Mouse (Mus musculus) hindbrain, embryonic 14.5 days (tissue): ENCODE measurements at regions not wholly inside any gene's neighbourhood (a gene's known extent, or its start where the extent isn't known, plus 50 kb on each side); places are given as distances from the start of the nearest gene placed in this dataset.

Experiments used
- ATAC-seq: fragments of 200-750 bp; cut with Nextera tagmentation; 2 replicates; pipeline ENCODE4 v1.8.0; 2017; ENCODE audit warnings: moderate number of reproducible peaks, mild to moderate bottlenecking, moderate TSS enrichment, moderate library complexity; ENCODE audit not compliant: low FRiP score
- DNase-seq: peaks from one replicate; pipeline ENCODE4 v3.0.0-alpha.2; 2015; ENCODE audit warnings: low spot score
- H3K27ac ChIP-seq: fragments of 300-500 bp; sonication (generic); 2 replicates; pipeline ENCODE4 v1.5.1; 2014; ENCODE audit warnings: mild to moderate bottlenecking, moderate library complexity
- H3K27me3 ChIP-seq: fragments of 300-500 bp; sonication (generic); 2 replicates; pipeline ENCODE4 v1.6.1; 2014; ENCODE audit warnings: mild to moderate bottlenecking, low read length, mixed read lengths; ENCODE audit not compliant: control insufficient read depth, insufficient read depth
- H3K36me3 ChIP-seq: fragments of 300-500 bp; sonication (generic); replicated peaks from 2 replicates; pipeline ENCODE4 v1.6.1; 2014; ENCODE audit not compliant: control insufficient read depth, insufficient read depth
- H3K4me1 ChIP-seq: fragments of 300-500 bp; sonication (generic); replicated peaks from 2 replicates; pipeline ENCODE4 v1.6.1; 2014; ENCODE audit warnings: antibody characterized with exemption, low read length, mixed read lengths; ENCODE audit not compliant: control insufficient read depth, insufficient read depth
- H3K4me2 ChIP-seq: fragments of 300-500 bp; sonication (generic); replicated peaks from 2 replicates; pipeline ENCODE4 v1.6.1; 2014; ENCODE audit warnings: mild to moderate bottlenecking, moderate library complexity
- H3K4me3 ChIP-seq: fragments of 300-500 bp; sonication (generic); replicated peaks from 2 replicates; pipeline ENCODE4 v1.5.1; 2014; ENCODE audit warnings: mild to moderate bottlenecking, low read length
- H3K9ac ChIP-seq: fragments of 300-500 bp; sonication (generic); 2 replicates; pipeline ENCODE4 v1.6.1; 2014
- H3K9me3 ChIP-seq: fragments of 300-500 bp; sonication (generic); 2 replicates; pipeline ENCODE4 v1.6.1; 2016; ENCODE audit warnings: low read length; ENCODE audit not compliant: control insufficient read depth
- WGBS: fragments of 180-500 bp; shearing (Covaris S2); extraction: QIAGEN DNeasy Blood & Tissue Kit; methylation state at CpG from one replicate; pipeline ENCODE4 v1.1.7; 2014; 5-methylcytosine and 5-hydroxymethylcytosine counted together

GRCm38 (mm10) chr13:53825957-53826580 is 229.4 kb downstream of the Drd1 start:
- 52% methylated on average over 8 of the region's 8 CpGs for WGBS
- Histone ChIP-seq H3K9ac (no peak overlapping the region), H3K4me3 (no peak overlapping the region), H3K4me1 (peaks cover 7% of the 10 kb centered on the region), H3K27ac (peak overlapping the region; percentile 56), H3K9me3 (peaks cover 9% of the 10 kb centered on the region; the same call in 1 of the 2 replicates), H3K36me3 (no peaks in the 10 kb centered on the region), H3K4me2 (no peak overlapping the region), H3K27me3 (no peaks in the 10 kb centered on the region)
- ATAC-seq (no peak), DNase-seq (peak; percentile 45)

DNA sequence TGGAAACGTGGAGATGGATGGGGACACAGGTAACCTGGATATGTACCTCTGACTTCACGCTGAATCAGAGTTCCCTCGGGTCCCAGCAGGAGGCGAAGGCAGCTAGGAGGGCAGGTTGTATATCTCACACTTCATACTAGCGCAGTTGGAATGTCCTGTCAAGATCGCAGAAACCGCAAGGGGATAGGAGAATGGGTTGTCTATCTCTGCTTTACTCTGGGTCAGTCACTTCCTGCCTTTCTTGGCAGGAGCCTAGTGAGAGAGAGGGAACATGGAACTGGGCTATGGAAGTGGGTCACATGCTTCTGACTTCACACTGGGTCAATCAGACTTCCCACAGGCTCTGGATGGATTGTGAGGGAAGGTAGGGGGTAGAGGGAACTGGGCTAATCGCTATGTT is 233.4 kb downstream of the Drd1 start:
- Histone ChIP-seq H3K9ac (no peak overlapping the region), H3K27ac (no peak overlapping the region), H3K4me1 (peaks cover 7% of the 10 kb centered on the region), H3K27me3 (no peaks in the 10 kb centered on the region), H3K4me3 (no peak overlapping the region), H3K4me2 (no peak overlapping the region), H3K9me3 (no peaks in the 10 kb centered on the region), H3K36me3 (no peaks in the 10 kb centered on the region)
- WGBS, result 82% methylated on average over 8 of the region's 8 CpGs
- DNase-seq (no peak), ATAC-seq (no peak)

DNA sequence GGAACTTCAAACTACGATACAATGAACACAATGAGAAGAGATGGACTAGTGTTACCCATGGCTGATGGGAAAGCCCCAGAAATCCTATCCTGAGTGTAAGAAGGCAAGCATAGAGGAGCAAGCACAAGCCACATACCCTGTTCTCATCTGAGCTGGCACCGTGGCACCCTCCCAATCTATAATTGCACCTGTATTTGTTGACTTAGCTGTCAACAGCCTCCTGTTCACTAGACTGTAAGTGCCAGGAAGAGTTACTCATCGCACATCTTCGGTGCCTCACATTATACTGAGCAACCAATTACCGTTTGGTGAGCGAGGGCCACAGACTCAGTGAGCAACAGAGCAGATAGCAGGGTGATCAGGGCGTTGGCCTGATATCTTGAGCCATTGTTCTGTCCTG is 239.9 kb downstream of the Drd1 start:
- WGBS, result 90% methylated on average over 7 of the region's 7 CpGs
- no peak overlapping the region for H3K4me3 ChIP-seq
- H3K27me3 ChIP-seq, result no peaks in the 10 kb centered on the region
- H3K36me3 ChIP-seq, result no peaks in the 10 kb centered on the region
- ATAC-seq (no peak), DNase-seq (no peak)
- no peak overlapping the region for H3K27ac ChIP-seq
- H3K4me1 ChIP-seq, result no peaks in the 10 kb centered on the region
- no peaks in the 10 kb centered on the region for H3K9me3 ChIP-seq
- H3K9ac ChIP-seq, result no peak overlapping the region
- no peak overlapping the region for H3K4me2 ChIP-seq

- Histone ChIP-seq H3K27me3 (no peaks in the 10 kb centered on the region), H3K36me3 (no peaks in the 10 kb centered on the region), H3K27ac (no peak overlapping the region), H3K4me3 (no peak overlapping the region), H3K9me3 (no peaks in the 10 kb centered on the region), H3K9ac (no peak overlapping the region), H3K4me2 (no peak overlapping the region), H3K4me1 (no peaks in the 10 kb centered on the region)
- ATAC-seq (no peak), DNase-seq (no peak)
- 73% methylated on average over 9 of the region's 9 CpGs for WGBS
Measured at GRCm38 (mm10) chr13:53814088-53814487, 241.4 kb downstream of the Drd1 start.

DNA sequence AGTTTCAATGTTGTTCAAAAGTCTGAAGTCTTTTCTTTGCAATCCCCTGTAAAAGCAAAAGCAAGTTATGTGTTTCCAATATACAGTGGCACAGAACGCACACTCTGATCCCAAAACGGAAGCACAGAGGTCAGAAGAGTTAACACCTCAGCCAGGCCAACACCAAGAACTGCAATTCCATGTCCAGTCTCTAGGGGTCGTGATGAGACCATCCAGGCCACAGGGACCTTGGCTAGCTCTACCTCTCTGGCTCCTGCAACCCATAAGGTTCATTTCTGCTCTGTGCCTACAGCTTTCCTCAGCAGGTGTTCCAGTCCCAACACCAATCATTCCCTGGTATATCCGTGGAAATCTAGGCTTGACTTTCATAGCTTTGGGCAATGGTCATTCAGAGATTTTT is 243.6 kb downstream of the Drd1 start:
- H3K4me2 ChIP-seq, result no peak overlapping the region
- no peak for DNase-seq
- no peaks in the 10 kb centered on the region for H3K27me3 ChIP-seq
- ATAC-seq, result no peak
- H3K4me1 ChIP-seq, result 0 out of 2 replicates have a peak, but pooled peaks cover 6% of the 10 kb centered on the region
- H3K4me3 ChIP-seq, result no peak overlapping the region
- no peak overlapping the region for H3K9ac ChIP-seq
- no peak overlapping the region for H3K27ac ChIP-seq
- 41% methylated on average over 4 of the region's 4 CpGs for WGBS
- H3K9me3 ChIP-seq, result no peaks in the 10 kb centered on the region
- no peaks in the 10 kb centered on the region for H3K36me3 ChIP-seq

DNA sequence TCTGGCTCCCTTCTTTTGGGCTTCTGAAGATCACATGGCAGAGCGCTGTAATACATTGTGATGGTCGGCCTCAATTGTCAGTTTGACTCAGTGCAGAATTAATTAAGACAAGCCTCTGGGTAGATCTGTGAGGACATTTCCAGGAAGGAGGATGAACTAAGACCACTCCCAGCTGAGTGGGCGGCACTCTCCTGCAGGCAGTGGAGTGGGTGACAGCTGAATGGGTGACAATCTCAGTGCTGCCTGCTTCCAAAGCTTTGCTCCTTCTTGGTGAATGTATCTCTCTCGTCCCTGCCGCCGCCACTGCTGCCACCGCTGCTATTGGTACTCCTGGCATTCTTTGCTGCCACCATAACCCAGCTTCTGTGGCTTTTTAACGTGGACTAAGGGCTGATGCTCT is 244.4 kb downstream of the Drd1 start:
- 73% methylated on average over 8 of the region's 8 CpGs for WGBS
- H3K4me1 ChIP-seq, result 0 out of 2 replicates have a peak, but pooled peaks cover 6% of the 10 kb centered on the region
- no peak overlapping the region for H3K9ac ChIP-seq
- DNase-seq (no peak), ATAC-seq (no peak)
- H3K4me3 ChIP-seq, result no peak overlapping the region
- H3K4me2 ChIP-seq, result no peak overlapping the region
- no peak overlapping the region for H3K27ac ChIP-seq
- no peaks in the 10 kb centered on the region for H3K36me3 ChIP-seq
- H3K9me3 ChIP-seq, result no peaks in the 10 kb centered on the region
- no peaks in the 10 kb centered on the region for H3K27me3 ChIP-seq

GRCm38 (mm10) chr13:53807791-53808525 is 247.5 kb downstream of the Drd1 start:
- H3K4me1 ChIP-seq, result 0 out of 2 replicates have a peak, but pooled peaks cover 6% of the 10 kb centered on the region
- no peaks in the 10 kb centered on the region for H3K9me3 ChIP-seq
- no peaks in the 10 kb centered on the region for H3K36me3 ChIP-seq
- 43% methylated on average over 13 of the region's 13 CpGs for WGBS
- H3K9ac ChIP-seq, result no peak overlapping the region
- no peak overlapping the region for H3K4me2 ChIP-seq
- H3K27ac ChIP-seq, result no peak overlapping the region
- DNase-seq (peak; percentile 69), ATAC-seq (0 out of 2 replicates have a peak, but pooled peaks have one; percentile 40)
- H3K4me3 ChIP-seq, result no peak overlapping the region
- H3K27me3 ChIP-seq, result no peaks in the 10 kb centered on the region

DNA sequence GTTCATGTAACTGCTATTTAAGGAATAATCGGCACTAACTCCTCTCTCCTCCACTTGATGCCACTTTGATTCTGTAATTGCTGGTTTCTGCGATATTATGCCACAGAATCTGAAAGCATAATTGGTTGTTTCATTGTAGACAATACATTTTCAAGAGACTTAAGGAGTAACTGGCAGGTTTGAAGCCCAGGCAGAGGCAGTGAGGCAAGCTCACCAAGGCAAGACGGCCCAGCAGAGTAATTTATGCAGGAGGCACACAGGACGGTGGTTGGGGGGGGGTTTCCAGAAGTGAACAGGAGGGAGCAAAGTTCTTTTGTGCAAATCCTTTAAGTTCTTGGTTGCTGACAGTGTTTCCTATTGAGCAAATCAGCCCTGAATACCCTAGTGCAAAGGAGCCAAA is 249.6 kb downstream of the Drd1 start:
- Histone ChIP-seq H3K4me2 (no peak overlapping the region), H3K27me3 (no peaks in the 10 kb centered on the region), H3K4me3 (no peak overlapping the region), H3K4me1 (0 out of 2 replicates have a peak, but pooled peaks cover 6% of the 10 kb centered on the region), H3K36me3 (no peaks in the 10 kb centered on the region), H3K27ac (no peak overlapping the region), H3K9me3 (no peaks in the 10 kb centered on the region), H3K9ac (no peak overlapping the region)
- ATAC-seq (no peak), DNase-seq (no peak)
- 46% methylated on average over 4 of the region's 4 CpGs for WGBS

GRCm38 (mm10) chr13:53800978-53801377 is 254.5 kb downstream of the Drd1 start:
- Histone ChIP-seq H3K4me2 (no peak overlapping the region), H3K9me3 (no peaks in the 10 kb centered on the region), H3K27me3 (no peaks in the 10 kb centered on the region), H3K9ac (no peak overlapping the region), H3K4me3 (no peak overlapping the region), H3K36me3 (no peaks in the 10 kb centered on the region), H3K4me1 (no peaks in the 10 kb centered on the region), H3K27ac (no peak overlapping the region)
- WGBS, result 87% methylated on average over 5 of the region's 5 CpGs
- DNase-seq (no peak), ATAC-seq (no peak)
